Mouse (Mus musculus): ENCODE results near the gene Zfp346. TPM values are rescaled to one million over a fixed set of nuclear protein-coding genes. Genes with fewer than 3 reads are reported as not detected.

Gene Zfp346
- total and polyA plus RNA-seq, 3 experiments, result 11.3 to 18.6 (median 12.4) TPM

- Histone ChIP-seq H3K4me3 (replicated peaks in 1 of 3; ENCODE audit: low read depth in 2 of 3, low read length in 2 of 3, poor library complexity in 1 of 3) (no peak overlapping the region), H3K36me3 (replicated peaks in 1 of 2; ENCODE audit: control insufficient read depth in 1 of 2, insufficient read depth in 1 of 2, low read length in 1 of 2) (no peaks in the 10 kb centered on the region), H3K4me1 (ENCODE audit: control insufficient read depth in 1 of 2, insufficient read depth in 2 of 2) (no peaks in the 10 kb centered on the region; a peak in 2 of 4 replicates), H3K27me3 (replicated peaks) (peaks cover 11% of the 10 kb centered on the region), H3K9ac (ENCODE audit: insufficient read depth, low read depth) (no peak overlapping the region), H3K9me3 (replicated peaks; ENCODE audit: low read length) (no peaks in the 10 kb centered on the region), H3K79me2 (replicated peaks; ENCODE audit: control insufficient read depth, extremely low read depth, insufficient read depth, poor library complexity, severe bottlenecking) (no peaks in the 10 kb centered on the region), H3K4me2 (ENCODE audit: insufficient read depth, low read depth, poor library complexity, severe bottlenecking) (no peak overlapping the region), H3K27ac (ENCODE audit: insufficient read depth, low read depth) (no peak overlapping the region)
- dilution Hi-C loops (cut with MboI; ENCODE audit: extremely low pct_ligation_motif_present, extremely low pct_unique_long_range_greater_than_20kb, low sequenced_read_pairs) (no loop called here), in situ Hi-C loops (cut with MboI; ENCODE audit: low pct_ligation_motif_present, low pct_unique_long_range_greater_than_20kb, low sequenced_read_pairs) (no loop called here)
- DNase-seq (ENCODE audit: extremely low read depth), result no peak
- TF ChIP-seq CHD1 (IDR thresholded peaks at IDR 0.05; ENCODE audit: low read depth, low read length), result no peak
- TF ChIP-seq CTCF (conservative IDR thresholded peaks at IDR 0.05 in 1 of 2, IDR thresholded peaks at IDR 0.05 in 1 of 2; ENCODE audit: low read depth in 2 of 2, low read length in 2 of 2), result no peak
- TF ChIP-seq TCF12 (IDR thresholded peaks at IDR 0.05; ENCODE audit: low read depth, low read length), result no peak
- TF ChIP-seq HCFC1 (IDR thresholded peaks at IDR 0.05; ENCODE audit: low read depth, low read length), result no peak
- TF ChIP-seq MYC (IDR thresholded peaks at IDR 0.05; ENCODE audit: low read depth, low read length), result no peak
These were observed 48.8 kb downstream of the Zfp346 start for GRCm38 (mm10) chr13:55153951-55154350.

GRCm38 (mm10) chr13:55162365-55162764 lies 57.3 kb downstream of the Zfp346 start:
- dilution Hi-C loops (cut with MboI; ENCODE audit: extremely low pct_ligation_motif_present, extremely low pct_unique_long_range_greater_than_20kb, low sequenced_read_pairs), result no loop called here
- in situ Hi-C loops (cut with MboI; ENCODE audit: low pct_ligation_motif_present, low pct_unique_long_range_greater_than_20kb, low sequenced_read_pairs), result no loop called here

GRCm38 (mm10) chr13:55163553-55163952 lies 58.4 kb downstream of the Zfp346 start:
- peaks cover 4% of the 10 kb centered on the region for H3K27me3 ChIP-seq (replicated peaks)
- no peaks in the 10 kb centered on the region for H3K9me3 ChIP-seq (replicated peaks; ENCODE audit: low read length)
- DNase-seq (ENCODE audit: extremely low read depth), result no peak
- no peak overlapping the region for H3K9ac ChIP-seq (ENCODE audit: insufficient read depth, low read depth)
- H3K4me3 ChIP-seq (replicated peaks in 1 of 3; ENCODE audit: low read depth in 2 of 3, low read length in 2 of 3, poor library complexity in 1 of 3), result no peak overlapping the region
- no peak overlapping the region for H3K27ac ChIP-seq (ENCODE audit: insufficient read depth, low read depth)
- H3K4me1 ChIP-seq (ENCODE audit: control insufficient read depth in 1 of 2, insufficient read depth in 2 of 2), result 0 out of 4 replicates have a peak, but pooled peaks cover 0 to 3% of the 10 kb centered on the region in 2 experiments
- no peaks in the 10 kb centered on the region for H3K36me3 ChIP-seq (replicated peaks in 1 of 2; ENCODE audit: control insufficient read depth in 1 of 2, insufficient read depth in 1 of 2, low read length in 1 of 2)
- TF ChIP-seq PAX5 (IDR thresholded peaks at IDR 0.05; ENCODE audit: low read length) (no peak), POLR2A (IDR thresholded peaks at IDR 0.05; ENCODE audit: low read depth, low read length) (no peak), MAZ (IDR thresholded peaks at IDR 0.05; ENCODE audit: low read depth, low read length) (no peak), MYC (IDR thresholded peaks at IDR 0.05; ENCODE audit: low read depth, low read length) (no peak)
- dilution Hi-C loops (cut with MboI; ENCODE audit: extremely low pct_ligation_motif_present, extremely low pct_unique_long_range_greater_than_20kb, low sequenced_read_pairs) (no loop called here), in situ Hi-C loops (cut with MboI; ENCODE audit: low pct_ligation_motif_present, low pct_unique_long_range_greater_than_20kb, low sequenced_read_pairs) (no loop called here)
- H3K79me2 ChIP-seq (replicated peaks; ENCODE audit: control insufficient read depth, extremely low read depth, insufficient read depth, poor library complexity, severe bottlenecking), result no peaks in the 10 kb centered on the region
- no peak overlapping the region for H3K4me2 ChIP-seq (ENCODE audit: insufficient read depth, low read depth, poor library complexity, severe bottlenecking)

More at GRCm38 (mm10) chr13:55162365-55162764, 57.3 kb downstream of the Zfp346 start:
- Histone ChIP-seq H3K27me3 (replicated peaks) (peaks cover 4% of the 10 kb centered on the region), H3K36me3 (replicated peaks in 1 of 2; ENCODE audit: control insufficient read depth in 1 of 2, insufficient read depth in 1 of 2, low read length in 1 of 2) (no peaks in the 10 kb centered on the region), H3K9ac (ENCODE audit: insufficient read depth, low read depth) (no peak overlapping the region), H3K4me2 (ENCODE audit: insufficient read depth, low read depth, poor library complexity, severe bottlenecking) (no peak overlapping the region), H3K4me3 (replicated peaks in 1 of 3; ENCODE audit: low read depth in 2 of 3, low read length in 2 of 3, poor library complexity in 1 of 3) (no peak overlapping the region), H3K9me3 (replicated peaks; ENCODE audit: low read length) (no peaks in the 10 kb centered on the region), H3K27ac (ENCODE audit: insufficient read depth, low read depth) (no peak overlapping the region), H3K79me2 (replicated peaks; ENCODE audit: control insufficient read depth, extremely low read depth, insufficient read depth, poor library complexity, severe bottlenecking) (no peaks in the 10 kb centered on the region), H3K4me1 (ENCODE audit: control insufficient read depth in 1 of 2, insufficient read depth in 2 of 2) (0 out of 4 replicates have a peak, but pooled peaks cover 0 to 3% of the 10 kb centered on the region in 2 experiments)
- TF ChIP-seq ZC3H11A (IDR thresholded peaks at IDR 0.05; ENCODE audit: low read depth, low read length) (no peak), TBP (conservative IDR thresholded peaks at IDR 0.05; ENCODE audit: low read depth, low read length) (no peak), USF2 (conservative IDR thresholded peaks at IDR 0.05; ENCODE audit: low read depth, low read length) (no peak), MEF2A (IDR thresholded peaks at IDR 0.05; ENCODE audit: borderline replicate concordance, low read depth, low read length) (no peak), SMC3 (IDR thresholded peaks at IDR 0.05; ENCODE audit: low read depth, low read length) (no peak), TCF12 (IDR thresholded peaks at IDR 0.05; ENCODE audit: low read depth, low read length) (no peak), CHD1 (IDR thresholded peaks at IDR 0.05; ENCODE audit: low read depth, low read length) (no peak)
- DNase-seq (ENCODE audit: extremely low read depth), result no peak
